Mouse (Mus musculus) MEL (cell line): ENCODE data around the gene Syn2. TPM values are rescaled to one million over a fixed set of nuclear protein-coding genes. Genes with fewer than 3 reads are reported as not detected.
A peak's percentile ranks its signal among the peaks of the same experiment; 100 is the strongest.

ENCODE experiments used
- DNase-seq: peaks from one replicate; pipeline ENCODE4 v3.0.0; 2011; ENCODE audit warnings: low read depth, low spot score
- H3K27ac ChIP-seq: 2 replicates; pipeline ENCODE4 v1.5.1; 2012; ENCODE audit warnings: low read depth, mild to moderate bottlenecking, control low read depth, low read length, moderate library complexity; ENCODE audit not compliant: control insufficient read depth
- H3K27me3 ChIP-seq, 2 experiments: fragments of 150-350 bp in 1 of 2; sonication (generic) in 1 of 2; 2 replicates each; pipeline ENCODE4 v1.6.1; 2012; ENCODE audit warnings: low read length in 2 of 2, mild to moderate bottlenecking in 2 of 2, improper control_type of control experiment in 1 of 2, moderate library complexity in 1 of 2; ENCODE audit not compliant: insufficient read depth in 2 of 2, control insufficient read depth in 1 of 2
- H3K36me3 ChIP-seq, 2 experiments: 2 replicates each; pipeline ENCODE4 v1.6.1; 2012 to 2014; ENCODE audit warnings: low read length in 2 of 2, improper control_type of control experiment in 1 of 2, inconsistent platforms in 1 of 2, mild to moderate bottlenecking in 1 of 2; ENCODE audit not compliant: insufficient read depth in 2 of 2, control insufficient read depth in 1 of 2
- H3K4me1 ChIP-seq, 2 experiments: fragments of 150-350 bp in 1 of 2; sonication (generic) in 1 of 2; 2 replicates each; pipeline ENCODE4 v1.6.1; 2012; ENCODE audit warnings: low read length in 2 of 2, improper control_type of control experiment in 1 of 2, mild to moderate bottlenecking in 1 of 2; ENCODE audit not compliant: insufficient read depth in 2 of 2, control insufficient read depth in 1 of 2
- H3K4me3 ChIP-seq, 2 experiments: fragments of 150-350 bp in 1 of 2; sonication (generic) in 1 of 2; 2 replicates each; pipeline ENCODE4 v1.5.1; 2012; ENCODE audit warnings: low read depth in 2 of 2, low read length in 2 of 2, mild to moderate bottlenecking in 2 of 2, moderate library complexity in 2 of 2, control low read depth in 1 of 2, improper control_type of control experiment in 1 of 2; ENCODE audit not compliant: control insufficient read depth in 1 of 2, insufficient read depth in 1 of 2
- H3K79me2 ChIP-seq: 2 replicates; pipeline ENCODE4 v1.6.1; 2012; ENCODE audit warnings: mild to moderate bottlenecking, low read length, moderate library complexity; ENCODE audit not compliant: control insufficient read depth, poor library complexity, insufficient read depth
- H3K9ac ChIP-seq: 2 replicates; pipeline ENCODE4 v1.6.1; 2012; ENCODE audit warnings: low read depth, mild to moderate bottlenecking, control low read depth, low read length, moderate library complexity; ENCODE audit not compliant: control insufficient read depth, poor library complexity, severe bottlenecking
- H3K9me3 ChIP-seq: fragments of 150-350 bp; sonication (generic); replicated peaks from 2 replicates; pipeline ENCODE4 v1.6.1; 2012; ENCODE audit warnings: mild to moderate bottlenecking, low read length, improper control_type of control experiment, moderate library complexity; ENCODE audit not compliant: insufficient read depth
- BHLHE40 ChIP-seq: IDR thresholded peaks from 2 replicates; pipeline ENCODE4 v1.6.1; 2012; ENCODE audit warnings: low read depth, mild to moderate bottlenecking, inconsistent platforms, low read length, improper control_type of control experiment, borderline replicate concordance
- CHD1 ChIP-seq: IDR thresholded peaks from 2 replicates; pipeline ENCODE4 v1.6.1; 2012; ENCODE audit warnings: low read depth, mild to moderate bottlenecking, inconsistent platforms, low read length, improper control_type of control experiment
- CHD2 ChIP-seq: IDR thresholded peaks from 2 replicates; pipeline ENCODE4 v1.6.1; 2011; ENCODE audit warnings: low read length, improper control_type of control experiment
- GABPA ChIP-seq: IDR thresholded peaks from 2 replicates; pipeline ENCODE4 v1.6.1; 2012; ENCODE audit warnings: low read depth, mild to moderate bottlenecking, inconsistent platforms, low read length, improper control_type of control experiment, moderate library complexity
- HCFC1 ChIP-seq: IDR thresholded peaks from 2 replicates; pipeline ENCODE4 v1.6.1; 2012; ENCODE audit warnings: low read depth, mild to moderate bottlenecking, inconsistent platforms, low read length, improper control_type of control experiment, moderate library complexity
- KAT2A ChIP-seq: conservative IDR thresholded peaks from 2 replicates; pipeline ENCODE4 v1.6.1; 2012; ENCODE audit warnings: low read depth, low read length, improper control_type of control experiment, inconsistent platforms
- MEF2A ChIP-seq: IDR thresholded peaks from 2 replicates; pipeline ENCODE4 v1.6.1; 2014; ENCODE audit warnings: low read depth, mild to moderate bottlenecking, inconsistent platforms, low read length, improper control_type of control experiment; ENCODE audit not compliant: poor library complexity, insufficient replicate concordance, severe bottlenecking; ENCODE audit errors: extremely low read depth
- MXI1 ChIP-seq: IDR thresholded peaks from 2 replicates; pipeline ENCODE4 v1.6.1; 2011; ENCODE audit warnings: mild to moderate bottlenecking, low read depth, low read length, improper control_type of control experiment
- NRF1 ChIP-seq: IDR thresholded peaks from 2 replicates; pipeline ENCODE4 v1.6.1; 2014; ENCODE audit warnings: low read depth, mild to moderate bottlenecking, inconsistent platforms, low read length, improper control_type of control experiment, moderate library complexity; ENCODE audit not compliant: poor library complexity, insufficient read depth, severe bottlenecking
- RAD21 ChIP-seq: IDR thresholded peaks from 2 replicates; pipeline ENCODE4 v1.6.1; 2011; ENCODE audit warnings: mild to moderate bottlenecking, low read depth, low read length, improper control_type of control experiment
- RCOR1 ChIP-seq: IDR thresholded peaks from 2 replicates; pipeline ENCODE4 v1.6.1; 2012; ENCODE audit warnings: low read depth, mild to moderate bottlenecking, inconsistent platforms, low read length, improper control_type of control experiment
- SIN3A ChIP-seq: IDR thresholded peaks from 2 replicates; pipeline ENCODE4 v1.6.1; 2012; ENCODE audit warnings: low read length, improper control_type of control experiment, inconsistent platforms
- SMC3 ChIP-seq: IDR thresholded peaks from 2 replicates; pipeline ENCODE4 v1.6.1; 2011; ENCODE audit warnings: low read depth, low read length, improper control_type of control experiment
- TAL1 ChIP-seq: IDR thresholded peaks from 2 replicates; pipeline ENCODE4 v1.6.1; 2012; ENCODE audit warnings: mild to moderate bottlenecking, inconsistent platforms, low read length, moderate library complexity, mixed read lengths
- ZC3H11A ChIP-seq: IDR thresholded peaks from 2 replicates; pipeline ENCODE4 v1.6.1; 2012; ENCODE audit warnings: low read depth, mild to moderate bottlenecking, inconsistent platforms, low read length, improper control_type of control experiment
- ZNF384 ChIP-seq: IDR thresholded peaks from 2 replicates; pipeline ENCODE4 v1.6.1; 2012; ENCODE audit warnings: low read depth, mild to moderate bottlenecking, inconsistent platforms, low read length, improper control_type of control experiment
- polyA plus RNA-seq, 2 experiments: library from polyadenylated mRNA; stranded (reverse) in 1 of 2; unstranded in 1 of 2; fragments of >175 nt in 1 of 2; fragments of >200 nt in 1 of 2; gene quantifications; 2 replicates each; pipeline versions ENCODE4 v1.2.1 to v1.2.4; 2012; ENCODE audit warnings: low replicate concordance in 2 of 2, low read depth in 1 of 2; ENCODE audit not compliant: insufficient read length in 2 of 2, insufficient read depth in 1 of 2, missing spikeins in 1 of 2
- total RNA-seq: library from RNA; depleted of rRNA; stranded (reverse); fragments of 300-350 nt; gene quantifications from 2 replicates; pipeline ENCODE4 v1.2.3, GENCODE M21; 2012

Syn2 gene
- total and polyA plus RNA-seq, 3 experiments: not detected

DNA sequence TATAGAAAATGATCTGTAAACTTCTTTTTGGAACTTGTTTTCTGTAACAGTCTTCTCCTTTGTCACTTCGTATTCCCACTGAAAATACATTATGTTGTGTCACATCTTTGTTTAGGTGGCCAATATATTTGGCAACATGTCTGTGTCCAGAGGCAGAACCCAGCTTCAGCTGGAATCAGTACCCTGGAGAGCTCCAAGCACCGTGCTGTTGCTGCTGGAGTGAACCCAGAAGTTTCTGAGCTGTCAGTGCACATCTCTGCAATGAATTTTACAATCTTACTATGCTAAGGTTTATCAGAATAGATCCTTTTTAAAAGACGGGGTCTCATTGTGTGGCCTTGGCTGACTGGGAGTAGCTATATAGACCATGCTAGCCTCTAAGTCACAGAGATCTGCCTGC is 44.1 kb downstream of the Syn2 start:
- 0 out of 2 replicates have a peak, but pooled peaks have one; percentile 12 for TF ChIP-seq SMC3
- TF ChIP-seq MXI1: peak; percentile 82
- peak; percentile 69; the same call in 1 of the 2 replicates for TF ChIP-seq SIN3A
- TF ChIP-seq ZC3H11A: no peak
- Histone ChIP-seq H3K4me3 (no peak overlapping the region), H3K9ac (no peak overlapping the region), H3K79me2 (no peaks in the 10 kb centered on the region), H3K36me3 (no peaks in the 10 kb centered on the region), H3K9me3 (no peaks in the 10 kb centered on the region), H3K27me3 (no peaks in the 10 kb centered on the region; a peak in 1 of 4 replicates), H3K4me1 (no peaks in the 10 kb centered on the region), H3K27ac (no peak overlapping the region)
- DNase-seq: peak; percentile 66

- Histone ChIP-seq H3K4me3 (no peak overlapping the region), H3K9ac (no peak overlapping the region), H3K4me1 (no peaks in the 10 kb centered on the region), H3K27ac (no peak overlapping the region), H3K79me2 (no peaks in the 10 kb centered on the region), H3K9me3 (no peaks in the 10 kb centered on the region), H3K36me3 (no peaks in the 10 kb centered on the region), H3K27me3 (no peaks in the 10 kb centered on the region; a peak in 1 of 4 replicates)
- no peak for DNase-seq
- TF ChIP-seq RCOR1: no peak
- TF ChIP-seq MEF2A: no peak
- no peak for TF ChIP-seq TAL1
- TF ChIP-seq NRF1: no peak
- no peak for TF ChIP-seq GABPA
- no peak for TF ChIP-seq KAT2A
- no peak for TF ChIP-seq CHD1
- TF ChIP-seq BHLHE40: no peak
Measured at GRCm38 (mm10) chr6:115181094-115181493, 46.4 kb downstream of the Syn2 start.

- H3K4me1 ChIP-seq: no peaks in the 10 kb centered on the region
- no peak for DNase-seq
- no peak for TF ChIP-seq CHD2
- no peak for TF ChIP-seq ZNF384
- TF ChIP-seq CHD1: no peak
- TF ChIP-seq RCOR1: no peak
- no peak for TF ChIP-seq RAD21
- no peak for TF ChIP-seq ZC3H11A
- TF ChIP-seq HCFC1: no peak
- H3K27me3 ChIP-seq: peaks cover 2 to 3% of the 10 kb centered on the region in 2 experiments; a peak in 3 of 4 replicates
- no peaks in the 10 kb centered on the region for H3K36me3 ChIP-seq
- H3K27ac ChIP-seq: no peak overlapping the region
- H3K9me3 ChIP-seq: no peaks in the 10 kb centered on the region
- H3K4me3 ChIP-seq: no peak overlapping the region
- no peak overlapping the region for H3K9ac ChIP-seq
- H3K79me2 ChIP-seq: no peaks in the 10 kb centered on the region
Measured at GRCm38 (mm10) chr6:115191111-115191510, 56.4 kb downstream of the Syn2 start.
